Mouse (Mus musculus): ENCODE results near the gene a. TPM values are rescaled to one million over a fixed set of nuclear protein-coding genes. Genes with fewer than 3 reads are reported as not detected.

Gene a
- polyA plus RNA-seq, 1 experiment, result not detected

- Histone ChIP-seq H3K4me3 (ENCODE audit: insufficient read depth, low read depth, low read length) (no peak overlapping the region), H3K27ac (ENCODE audit: insufficient read depth, low read depth, low read length) (no peak overlapping the region), H3K4me1 (ENCODE audit: control insufficient read depth, insufficient read depth, low read length) (no peaks in the 10 kb centered on the region)
- TF ChIP-seq CTCF (IDR thresholded peaks at IDR 0.05; ENCODE audit: insufficient read depth, low read depth, low read length) (no peak), POLR2A (IDR thresholded peaks at IDR 0.05; ENCODE audit: insufficient read depth, low read depth, low read length) (no peak)
- 68% methylated on average over 7 of the region's 7 CpGs for WGBS
These were observed 308.2 kb downstream of the a start for GRCm38 (mm10) chr2:155099421-155099820.

GRCm38 (mm10) chr2:155099994-155100795, 309.0 kb downstream of the a start:
- TF ChIP-seq POLR2A (IDR thresholded peaks at IDR 0.05; ENCODE audit: insufficient read depth, low read depth, low read length) (no peak), CTCF (IDR thresholded peaks at IDR 0.05; ENCODE audit: insufficient read depth, low read depth, low read length) (no peak)
- WGBS, result 89% methylated on average over 14 of the region's 14 CpGs
- Histone ChIP-seq H3K27ac (ENCODE audit: insufficient read depth, low read depth, low read length) (no peak overlapping the region), H3K4me3 (ENCODE audit: insufficient read depth, low read depth, low read length) (no peak overlapping the region), H3K4me1 (ENCODE audit: control insufficient read depth, insufficient read depth, low read length) (no peaks in the 10 kb centered on the region)

Other genes starting within 250 kb of the a start
- gene 1700003F12Rik, start 244.3 kb upstream of the a start, polyA plus RNA-seq (2012; ENCODE audit: insufficient read depth, insufficient read length, low replicate concordance, missing spikeins), result not detected in 2 replicates
- not detected in 2 replicates for gene Actl10, start 239.6 kb upstream of the a start, polyA plus RNA-seq (2012; ENCODE audit: insufficient read depth, insufficient read length, low replicate concordance, missing spikeins)
- not detected in 2 replicates for gene Necab3, start 232.5 kb upstream of the a start, polyA plus RNA-seq (2012; ENCODE audit: insufficient read depth, insufficient read length, low replicate concordance, missing spikeins)
- not detected in 2 replicates for gene E2f1, start 221.5 kb upstream of the a start, polyA plus RNA-seq (2012; ENCODE audit: insufficient read depth, insufficient read length, low replicate concordance, missing spikeins)
- not detected in 2 replicates for gene Pxmp4, start 187.7 kb upstream of the a start, polyA plus RNA-seq (2012; ENCODE audit: insufficient read depth, insufficient read length, low replicate concordance, missing spikeins)
- gene Zfp341, start 178.1 kb upstream of the a start, polyA plus RNA-seq (2012; ENCODE audit: insufficient read depth, insufficient read length, low replicate concordance, missing spikeins), result not detected in 2 replicates
- not detected in 2 replicates for gene 4930519P11Rik, start 178.0 kb upstream of the a start, polyA plus RNA-seq (2012; ENCODE audit: insufficient read depth, insufficient read length, low replicate concordance, missing spikeins)
- 288 TPM in 1 of 2 replicates, not detected in the other for gene Chmp4b, start 139.7 kb upstream of the a start, polyA plus RNA-seq (2012; ENCODE audit: insufficient read depth, insufficient read length, low replicate concordance, missing spikeins)
- not detected in 2 replicates for gene Gm14214, start 21.4 kb upstream of the a start, polyA plus RNA-seq (2012; ENCODE audit: insufficient read depth, insufficient read length, low replicate concordance, missing spikeins)
- gene Raly, start 306 bp upstream of the a start, polyA plus RNA-seq (2012; ENCODE audit: insufficient read depth, insufficient read length, low replicate concordance, missing spikeins), result not detected in 2 replicates
- gene Eif2s2, start 101.5 kb downstream of the a start, polyA plus RNA-seq (2012; ENCODE audit: insufficient read depth, insufficient read length, low replicate concordance, missing spikeins), result not detected in 2 replicates
- gene Gm14226, start 226.9 kb downstream of the a start, polyA plus RNA-seq (2012; ENCODE audit: insufficient read depth, insufficient read length, low replicate concordance, missing spikeins), result not detected in 2 replicates